Mouse (Mus musculus) myocyte (in vitro differentiated cells): ENCODE results near the gene Wbp4. TPM values are rescaled to one million over a fixed set of nuclear protein-coding genes. Genes with fewer than 3 reads are reported as not detected.
"Not testable (repeated sequence)": the region's sequence is repeated elsewhere in the genome, so short reads cannot be mapped to it uniquely, and the experiment has no call there.

Source experiments
- H3K27me3 ChIP-seq: one replicate; pipeline ENCODE4 v1.6.1; 2011; ENCODE audit not compliant: control insufficient read depth, insufficient read depth, insufficient read length
- H3K36me3 ChIP-seq: one replicate; pipeline ENCODE4 v1.6.1; 2011; ENCODE audit not compliant: control insufficient read depth, insufficient read depth
- H3K4me2 ChIP-seq: one replicate; pipeline ENCODE4 v1.6.1; 2011; ENCODE audit warnings: low read depth, control low read depth
- H3K4me3 ChIP-seq: one replicate; pipeline ENCODE4 v1.5.1; 2011; ENCODE audit warnings: mild to moderate bottlenecking, control low read depth, moderate library complexity
- H3K79me2 ChIP-seq: one replicate; pipeline ENCODE4 v1.6.1; 2011; ENCODE audit not compliant: control insufficient read depth, insufficient read depth
- H3ac ChIP-seq: one replicate; pipeline ENCODE4 v1.6.1; 2011; ENCODE audit not compliant: control insufficient read depth, insufficient read length
- CEBPB ChIP-seq: IDR thresholded peaks from 2 replicates; pipeline ENCODE4 v1.6.1; 2011; ENCODE audit warnings: mild to moderate bottlenecking, moderate library complexity; ENCODE audit not compliant: poor library complexity, insufficient read depth, severe bottlenecking
- E2F4 ChIP-seq: IDR thresholded peaks from one replicate; pipeline ENCODE4 v1.6.1; 2011; ENCODE audit warnings: mild to moderate bottlenecking, control low read depth, moderate library complexity; ENCODE audit not compliant: insufficient read depth
- MAX ChIP-seq: IDR thresholded peaks from one replicate; pipeline ENCODE4 v1.6.1; 2011; ENCODE audit warnings: low read depth, mild to moderate bottlenecking, control low read depth
- MYOD1 ChIP-seq, 3 experiments: IDR thresholded peaks; one replicate each; pipeline ENCODE4 v1.6.1; 2011; ENCODE audit warnings: control low read depth in 2 of 3, low read depth in 2 of 3, mild to moderate bottlenecking in 2 of 3, moderate library complexity in 1 of 3; ENCODE audit not compliant: insufficient read length in 2 of 3, control insufficient read depth in 1 of 3
- MYOG ChIP-seq, 3 experiments: IDR thresholded peaks; one replicate each; pipeline ENCODE4 v1.6.1; 2011; ENCODE audit warnings: control low read depth in 2 of 3, low read depth in 2 of 3, mild to moderate bottlenecking in 2 of 3; ENCODE audit not compliant: insufficient read length in 2 of 3, control insufficient read depth in 1 of 3, insufficient read depth in 1 of 3
- POLR2A ChIP-seq: IDR thresholded peaks from one replicate; pipeline ENCODE4 v1.6.1; 2011; ENCODE audit warnings: low read depth, mild to moderate bottlenecking, control low read depth, moderate library complexity; ENCODE audit not compliant: insufficient read length
- POLR2AphosphoS2 ChIP-seq: IDR thresholded peaks from one replicate; pipeline ENCODE4 v1.6.1; 2011; ENCODE audit warnings: low read depth, control low read depth; ENCODE audit not compliant: insufficient read length
- REST ChIP-seq: IDR thresholded peaks from one replicate; pipeline ENCODE4 v1.6.1; 2011; ENCODE audit warnings: mild to moderate bottlenecking, control low read depth, moderate library complexity; ENCODE audit not compliant: insufficient read depth, insufficient read length
- SRF ChIP-seq: IDR thresholded peaks from one replicate; pipeline ENCODE4 v1.6.1; 2011; ENCODE audit warnings: low read depth; ENCODE audit not compliant: control insufficient read depth, insufficient read length
- TCF12 ChIP-seq: IDR thresholded peaks from one replicate; pipeline ENCODE4 v1.6.1; 2011; ENCODE audit warnings: mild to moderate bottlenecking, control low read depth; ENCODE audit not compliant: poor library complexity, insufficient read depth, severe bottlenecking
- TCF3 ChIP-seq: IDR thresholded peaks from one replicate; pipeline ENCODE4 v1.6.1; 2011; ENCODE audit warnings: low read depth, control low read depth; ENCODE audit not compliant: insufficient read length
- USF1 ChIP-seq: IDR thresholded peaks from one replicate; pipeline ENCODE4 v1.6.1; 2011; ENCODE audit warnings: low read depth, mild to moderate bottlenecking, control low read depth, moderate library complexity
- polyA plus RNA-seq: library from polyadenylated mRNA; unstranded; fragments of >200 nt; fragmentation: generic; extraction: Trizol; gene quantifications from one replicate; pipeline ENCODE4 v1.2.1, GENCODE M21; 2012; ENCODE audit warnings: missing spikeins

Wbp4 gene
- polyA plus RNA-seq, 1 experiment: 10.1 TPM

- Histone ChIP-seq H3K79me2 (no peaks in the 10 kb centered on the region), H3K4me2 (no peak overlapping the region), H3K4me3 (no peak overlapping the region), H3K36me3 (peaks cover 54% of the 10 kb centered on the region), H3K27me3 (no peaks in the 10 kb centered on the region), H3ac (no peak overlapping the region)
- TF ChIP-seq USF1 (no peak), MYOD1 (IDR thresholded peaks at IDR 0.05; ENCODE audit: control insufficient read depth in 1 of 3, insufficient read length in 2 of 3, low read depth in 2 of 3) (no peak), TCF3 (no peak), CEBPB (no peak), POLR2AphosphoS2 (no peak), REST (no peak), MYOG (IDR thresholded peaks at IDR 0.05; ENCODE audit: control insufficient read depth in 1 of 3, insufficient read depth in 1 of 3, insufficient read length in 2 of 3, low read depth in 2 of 3) (no peak), E2F4 (no peak), SRF (no peak), MAX (no peak), POLR2A (no peak), TCF12 (no peak)
These were observed 20.3 kb downstream of the Wbp4 start for GRCm38 (mm10) chr14:79460988-79461387.

- Histone ChIP-seq H3K4me3 (no peak overlapping the region), H3K27me3 (no peaks in the 10 kb centered on the region), H3K79me2 (no peaks in the 10 kb centered on the region), H3K4me2 (no peak overlapping the region), H3K36me3 (peaks cover 48% of the 10 kb centered on the region), H3ac (no peak overlapping the region)
- no peak for TF ChIP-seq CEBPB
- TF ChIP-seq POLR2AphosphoS2: no peak
These were observed 20.9 kb downstream of the Wbp4 start for GRCm38 (mm10) chr14:79460401-79460800.

GRCm38 (mm10) chr14:79452591-79452934, 28.8 kb downstream of the Wbp4 start:
- not testable (repeated sequence) for H3K27me3 ChIP-seq, H3K79me2 ChIP-seq, H3K4me2 ChIP-seq, H3ac ChIP-seq, H3K4me3 ChIP-seq, H3K36me3 ChIP-seq

- H3ac ChIP-seq, H3K79me2 ChIP-seq, H3K27me3 ChIP-seq, H3K36me3 ChIP-seq: not testable (repeated sequence)
- Histone ChIP-seq H3K4me3 (peak within 1 kb of the TSS; percentile 5), H3K4me2 (peak within 1 kb of the TSS; percentile 55)
- TF ChIP-seq E2F4 (peak; percentile 94), POLR2A (peak; percentile 27)
These were observed 29.4 kb downstream of the Wbp4 start, which contains the start of gene Kbtbd6 for GRCm38 (mm10) chr14:79451681-79452590. TSS of gene Kbtbd6 (plus strand) at chr14:79451835.

GRCm38 (mm10) chr14:79445055-79445620, 36.2 kb downstream of the Wbp4 start:
- Histone ChIP-seq H3K4me3 (no peak overlapping the region), H3K4me2 (no peak overlapping the region), H3ac (no peak overlapping the region), H3K36me3 (no peaks in the 10 kb centered on the region), H3K79me2 (no peaks in the 10 kb centered on the region), H3K27me3 (no peaks in the 10 kb centered on the region)
- TF ChIP-seq MYOG (IDR thresholded peaks at IDR 0.05; ENCODE audit: control insufficient read depth in 1 of 3, insufficient read depth in 1 of 3, insufficient read length in 2 of 3, low read depth in 2 of 3) (no peak), SRF (no peak), MYOD1 (IDR thresholded peaks at IDR 0.05; ENCODE audit: control insufficient read depth in 1 of 3, insufficient read length in 2 of 3, low read depth in 2 of 3) (no peak)

DNA sequence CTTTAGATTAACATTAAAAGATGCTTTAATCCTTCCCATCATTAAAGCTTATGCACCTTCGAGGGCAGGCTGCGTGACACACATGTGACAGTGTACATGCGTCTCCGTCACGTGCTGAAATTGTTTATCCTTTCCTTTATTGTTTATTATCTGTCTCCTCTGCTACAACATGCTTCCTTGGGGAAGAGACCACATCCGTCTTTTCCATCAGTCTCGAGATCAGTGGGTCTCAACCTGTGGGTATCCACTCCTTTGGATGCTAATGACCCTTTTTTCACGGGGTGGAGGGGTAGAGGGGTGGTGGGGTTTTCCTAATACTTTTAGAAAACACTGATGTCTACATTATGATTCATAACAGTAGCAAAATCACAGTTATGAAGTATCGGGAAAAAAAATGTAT, 36.7 kb downstream of the Wbp4 start:
- no peaks in the 10 kb centered on the region for H3K36me3 ChIP-seq
- no peaks in the 10 kb centered on the region for H3K79me2 ChIP-seq
- H3K4me3 ChIP-seq: no peak overlapping the region
- TF ChIP-seq TCF12 (no peak), USF1 (no peak)
- H3K27me3 ChIP-seq: no peaks in the 10 kb centered on the region
- no peak overlapping the region for H3K4me2 ChIP-seq
- H3ac ChIP-seq: no peak overlapping the region
